Mouse (Mus musculus) lung, postnatal 0 days (tissue): ENCODE measurements at regions not wholly inside any gene's neighbourhood (a gene's known extent, or its start where the extent isn't known, plus 50 kb on each side); places are given as distances from the start of the nearest gene placed in this dataset.

Experiments
- ATAC-seq: fragments of 200-750 bp; cut with Nextera tagmentation; 2 replicates; pipeline ENCODE4 v1.8.0; 2017; ENCODE audit warnings: moderate library complexity
- DNase-seq: peaks from one replicate; pipeline ENCODE4 v3.0.0-alpha.2; 2016; ENCODE audit warnings: low spot score
- H3K27ac ChIP-seq: fragments of 300-500 bp; sonication (generic); 2 replicates; pipeline ENCODE4 v1.5.1; 2014; ENCODE audit warnings: antibody characterized with exemption, mild to moderate bottlenecking, low read length, mixed read lengths
- H3K27me3 ChIP-seq: fragments of 300-500 bp; sonication (generic); replicated peaks from 2 replicates; pipeline ENCODE4 v1.6.1; 2014; ENCODE audit warnings: low read length, mixed read lengths; ENCODE audit not compliant: insufficient read depth
- H3K36me3 ChIP-seq: fragments of 300-500 bp; sonication (generic); 2 replicates; pipeline ENCODE4 v1.6.1; 2014; ENCODE audit warnings: low read length, mixed read lengths; ENCODE audit not compliant: insufficient read depth
- H3K4me1 ChIP-seq: fragments of 300-500 bp; sonication (generic); 2 replicates; pipeline ENCODE4 v1.6.1; 2014; ENCODE audit warnings: antibody characterized with exemption, low read depth, low read length, mixed read lengths; ENCODE audit not compliant: insufficient read depth
- H3K4me2 ChIP-seq: fragments of 300-500 bp; sonication (generic); replicated peaks from 2 replicates; pipeline ENCODE4 v1.6.1; 2014; ENCODE audit warnings: low read depth, mild to moderate bottlenecking, low read length, moderate library complexity, mixed read lengths
- H3K4me3 ChIP-seq: fragments of 300-500 bp; sonication (generic); 2 replicates; pipeline ENCODE4 v1.5.1; 2014; ENCODE audit warnings: low read depth, low read length
- H3K9ac ChIP-seq: fragments of 300-500 bp; sonication (generic); replicated peaks from 2 replicates; pipeline ENCODE4 v1.6.1; 2014; ENCODE audit warnings: low read depth, mild to moderate bottlenecking
- H3K9me3 ChIP-seq: fragments of 300-500 bp; sonication (generic); 2 replicates; pipeline ENCODE4 v1.6.1; 2016; ENCODE audit warnings: low read length, mixed read lengths
- CTCF ChIP-seq: IDR thresholded peaks from 2 replicates; pipeline ENCODE4 v1.5.1; 2016; ENCODE audit warnings: antibody characterized with exemption, mild to moderate bottlenecking
- EP300 ChIP-seq: IDR thresholded peaks from 2 replicates; pipeline ENCODE4 v1.6.1; 2016; ENCODE audit warnings: antibody characterized with exemption, mild to moderate bottlenecking, control low read depth
- WGBS: fragments of 180-500 bp; shearing (Covaris S2); extraction: QIAGEN DNeasy Blood & Tissue Kit; methylation state at CpG from one replicate; pipeline ENCODE4 v1.1.7; 2014; 5-methylcytosine and 5-hydroxymethylcytosine counted together

DNA sequence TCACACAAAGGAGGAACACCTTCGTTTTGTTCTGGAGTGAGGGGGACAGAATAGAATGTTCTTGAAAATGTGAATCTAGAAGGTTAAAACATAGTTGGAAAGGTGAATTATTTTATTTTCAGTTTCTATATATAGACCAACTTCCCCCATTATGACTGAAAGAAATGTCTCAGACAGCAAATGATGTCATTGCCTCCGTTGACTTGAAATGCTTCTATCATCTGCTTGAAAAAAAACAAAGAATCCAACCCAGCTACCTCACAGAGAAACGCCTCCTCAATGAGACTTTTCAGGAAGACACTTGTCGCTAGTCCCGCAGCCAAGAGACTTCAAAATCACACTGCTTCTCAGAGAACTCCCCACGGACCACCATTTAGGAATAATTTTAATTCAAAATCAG is 65.1 kb upstream of the Commd3 start:
- Histone ChIP-seq H3K4me3 (no peak overlapping the region), H3K9ac (no peak overlapping the region), H3K9me3 (no peaks in the 10 kb centered on the region), H3K27me3 (peaks cover 13% of the 10 kb centered on the region; the same call in 1 of the 2 replicates), H3K36me3 (no peaks in the 10 kb centered on the region), H3K27ac (no peak overlapping the region), H3K4me2 (peak overlapping the region; percentile 89), H3K4me1 (peaks cover 15% of the 10 kb centered on the region; the same call in 1 of the 2 replicates)
- ATAC-seq = no peak
- peak; percentile 16 for DNase-seq
- 14% methylated on average over 6 of the region's 6 CpGs for WGBS
- TF ChIP-seq CTCF (no peak), EP300 (no peak)

DNA sequence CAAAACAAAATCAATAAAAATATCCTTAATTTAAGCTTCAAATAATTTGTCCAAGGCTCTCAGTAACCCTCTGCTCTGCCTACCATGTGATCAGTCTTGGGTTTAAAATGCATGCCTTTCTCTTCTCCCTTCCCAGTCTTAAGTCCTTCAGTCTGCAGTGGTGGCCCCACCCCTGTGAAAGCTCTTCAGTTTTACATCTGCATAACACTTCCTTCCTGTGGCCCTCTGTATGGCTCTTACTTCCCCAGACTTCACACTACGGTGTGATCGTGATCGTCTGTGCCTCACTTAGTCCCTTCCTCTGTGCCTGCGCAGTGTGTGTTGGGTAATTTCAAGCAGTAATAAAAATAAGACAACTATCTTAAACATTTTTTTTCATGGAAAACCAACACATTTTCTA is 80.0 kb upstream of the Commd3 start:
- Histone ChIP-seq H3K9me3 (no peaks in the 10 kb centered on the region), H3K27me3 (no peaks in the 10 kb centered on the region), H3K4me3 (no peak overlapping the region), H3K9ac (no peak overlapping the region), H3K4me2 (no peak overlapping the region), H3K36me3 (no peaks in the 10 kb centered on the region), H3K4me1 (no peaks in the 10 kb centered on the region), H3K27ac (no peak overlapping the region)
- WGBS = 51% methylated on average over 4 of the region's 4 CpGs
- no peak for TF ChIP-seq CTCF
- TF ChIP-seq EP300 = no peak
- no peak for ATAC-seq
- DNase-seq = no peak

DNA sequence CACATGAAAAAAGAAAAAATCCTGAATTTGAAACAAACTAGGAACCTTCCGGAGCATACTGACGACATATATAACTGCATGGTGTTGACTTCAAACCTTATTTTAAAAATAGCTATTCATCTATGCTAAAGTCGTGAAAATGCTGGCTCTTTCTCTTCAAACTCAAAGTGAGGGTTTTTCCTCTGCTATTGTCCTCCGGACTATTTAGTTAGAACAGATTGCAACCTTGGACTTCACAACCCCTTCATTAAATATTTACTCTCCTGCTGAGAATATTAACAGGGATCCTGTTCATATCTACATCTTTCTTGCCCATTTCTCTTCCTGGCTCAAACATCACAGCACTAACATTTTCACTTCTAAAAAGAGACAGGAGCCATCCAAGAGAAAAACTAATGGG is 84.0 kb upstream of the Commd3 start:
- Histone ChIP-seq H3K4me3 (peak overlapping the region; percentile 57), H3K27me3 (no peaks in the 10 kb centered on the region), H3K4me1 (no peaks in the 10 kb centered on the region), H3K4me2 (peak overlapping the region; percentile 57), H3K36me3 (no peaks in the 10 kb centered on the region), H3K9ac (0 out of 2 replicates have a peak overlapping the region, but pooled peaks have one; percentile 4), H3K27ac (no peak overlapping the region), H3K9me3 (no peaks in the 10 kb centered on the region)
- WGBS = 3% methylated on average over 4 of the region's 4 CpGs
- TF ChIP-seq CTCF = no peak
- TF ChIP-seq EP300 = no peak
- ATAC-seq = no peak
- DNase-seq = peak; percentile 14

DNA sequence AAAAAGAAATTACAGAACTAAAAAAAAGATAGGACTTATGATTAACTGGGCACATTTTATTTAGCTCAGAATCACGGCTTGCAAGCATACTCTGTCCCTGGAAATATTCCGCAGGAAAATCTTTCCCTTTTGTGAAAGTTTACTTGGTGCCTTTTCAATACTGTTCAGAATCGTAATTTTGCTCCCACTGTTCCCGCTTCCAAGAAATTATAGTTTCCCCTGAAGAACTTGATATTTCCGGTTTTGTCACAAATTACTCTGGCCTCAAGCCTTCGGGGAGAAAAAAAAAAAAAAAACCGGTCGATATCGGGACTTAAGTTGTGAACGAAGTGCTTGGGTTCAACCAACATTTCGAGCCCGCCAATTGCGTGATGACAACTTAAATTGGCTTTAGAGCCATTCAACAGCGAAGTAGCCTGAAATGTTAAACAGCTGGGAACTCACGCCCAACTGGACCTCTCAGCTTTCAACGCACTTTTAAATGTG is 84.4 kb upstream of the Commd3 start:
- under 1% methylated on average over 16 of the region's 16 CpGs for WGBS
- H3K27ac ChIP-seq = no peak overlapping the region
- peak overlapping the region; percentile 41; the same call in 1 of the 2 replicates for H3K9ac ChIP-seq
- H3K4me3 ChIP-seq = peak overlapping the region; percentile 57
- no peak for ATAC-seq
- H3K36me3 ChIP-seq = no peaks in the 10 kb centered on the region
- H3K4me1 ChIP-seq = no peaks in the 10 kb centered on the region
- peak overlapping the region; percentile 57 for H3K4me2 ChIP-seq
- no peak for TF ChIP-seq CTCF
- TF ChIP-seq EP300 = no peak
- H3K27me3 ChIP-seq = no peaks in the 10 kb centered on the region
- no peaks in the 10 kb centered on the region for H3K9me3 ChIP-seq
- peak; percentile 18 for DNase-seq

DNA sequence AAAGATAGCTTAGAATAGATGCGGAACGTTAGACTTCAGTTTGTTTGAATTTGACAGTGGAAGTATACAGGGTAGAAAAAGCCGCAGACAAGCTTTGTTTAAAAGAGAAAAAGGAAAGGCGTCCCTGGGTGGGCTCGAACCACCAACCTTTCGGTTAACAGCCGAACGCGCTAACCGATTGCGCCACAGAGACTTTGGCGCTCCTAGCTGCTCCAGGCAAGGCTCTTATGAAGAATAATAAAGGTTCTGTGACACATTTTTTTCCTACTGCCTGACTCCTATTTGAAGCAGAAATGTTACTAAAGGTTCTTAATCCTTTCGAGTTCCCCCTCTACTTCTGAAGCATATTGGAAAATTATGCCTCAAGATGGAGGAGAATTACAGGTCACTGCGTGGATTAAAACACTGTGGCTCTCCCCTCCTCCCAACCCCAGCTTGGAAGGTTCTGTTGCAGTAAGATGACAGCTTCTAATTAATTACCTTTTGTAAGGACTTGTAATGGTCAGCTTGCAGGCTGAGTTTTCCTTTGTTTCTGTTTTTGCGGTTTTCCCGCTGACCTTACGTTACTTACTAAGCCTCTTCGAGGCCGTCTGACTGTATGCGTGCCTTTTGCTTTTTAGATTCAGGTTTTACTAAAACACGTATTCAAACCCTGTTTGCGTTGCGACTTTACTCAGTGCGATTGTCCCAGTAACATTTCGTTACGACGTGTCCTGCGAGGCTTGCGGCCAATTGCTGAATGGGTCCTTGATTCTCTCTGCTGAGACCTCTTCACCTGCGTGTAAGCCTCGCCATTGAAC is 85.1 kb upstream of the Commd3 start:
- ATAC-seq = peak; percentile 83
- Histone ChIP-seq H3K4me3 (peak overlapping the region; percentile 57), H3K4me1 (no peaks in the 10 kb centered on the region), H3K4me2 (peak overlapping the region; percentile 57), H3K36me3 (no peaks in the 10 kb centered on the region), H3K9ac (peak overlapping the region; percentile 41; the same call in 1 of the 2 replicates), H3K27ac (no peak overlapping the region), H3K27me3 (no peaks in the 10 kb centered on the region), H3K9me3 (no peaks in the 10 kb centered on the region)
- peak; percentile 81 for DNase-seq
- TF ChIP-seq CTCF (no peak), EP300 (no peak; the same call in 1 of the 2 replicates)
- WGBS = under 1% methylated on average over 31 of the region's 31 CpGs

DNA sequence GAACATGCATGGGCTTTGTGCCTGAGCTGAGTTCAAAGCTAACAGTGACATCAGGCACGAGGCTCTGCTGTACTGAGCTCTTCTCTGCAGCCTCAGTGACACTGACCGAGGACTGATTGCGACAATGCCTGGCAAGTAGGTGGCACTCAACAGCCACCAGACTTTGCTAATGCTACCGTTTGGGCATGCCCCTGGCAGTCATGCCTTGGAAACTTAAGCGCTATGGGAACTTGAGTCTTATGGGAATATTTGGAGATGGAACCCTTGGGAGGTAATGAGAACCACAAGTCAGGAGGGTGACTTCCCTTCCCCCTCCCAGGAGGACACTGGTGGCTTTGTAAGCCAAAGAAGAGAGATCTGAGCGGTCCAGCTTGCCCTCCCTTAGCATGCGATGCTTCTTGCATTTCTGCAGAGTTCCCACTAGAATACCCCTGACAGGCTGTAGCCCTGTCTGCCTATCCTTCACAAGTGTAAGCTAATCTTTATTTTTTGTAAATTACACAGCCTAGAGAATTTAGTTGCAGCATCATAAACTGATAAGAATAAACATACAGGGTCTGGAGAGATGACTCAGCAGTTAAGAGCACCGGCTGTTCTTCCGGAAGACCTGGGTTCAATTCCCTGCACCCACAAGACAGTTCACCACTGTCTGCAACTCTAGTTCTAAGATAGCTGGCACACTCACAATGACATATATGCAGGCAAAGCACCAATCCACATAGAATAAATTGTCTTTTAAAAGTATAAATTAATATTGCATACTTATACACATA is 86.4 kb upstream of the Commd3 start:
- Histone ChIP-seq H3K9me3 (no peaks in the 10 kb centered on the region), H3K27ac (no peak overlapping the region), H3K4me3 (no peak overlapping the region), H3K27me3 (no peaks in the 10 kb centered on the region), H3K4me1 (no peaks in the 10 kb centered on the region), H3K9ac (no peak overlapping the region), H3K36me3 (no peaks in the 10 kb centered on the region), H3K4me2 (no peak overlapping the region)
- ATAC-seq (no peak), DNase-seq (no peak)
- no peak for TF ChIP-seq CTCF
- no peak for TF ChIP-seq EP300
- 45% methylated on average over 9 of the region's 9 CpGs for WGBS
